Mouse (Mus musculus) lung, adult 2 months (tissue): ENCODE data around the gene Asf1b. TPM values are rescaled to one million over a fixed set of nuclear protein-coding genes. Genes with fewer than 3 reads are reported as not detected.
A peak's percentile ranks its signal among the peaks of the same experiment; 100 is the strongest.

ENCODE experiments used
- DNase-seq: peaks from one replicate; pipeline ENCODE4 v3.0.0; 2022
- H3K4me1 ChIP-seq: fragments of 200-500 bp; 2 replicates; pipeline ENCODE4 v1.6.1; 2011; ENCODE audit warnings: low read length; ENCODE audit not compliant: control insufficient read depth, insufficient read depth
- H3K4me3 ChIP-seq: fragments of 200-500 bp; replicated peaks from 2 replicates; pipeline ENCODE3; 2011; ENCODE audit warnings: low read depth, mild to moderate bottlenecking, control low read depth, low read length; ENCODE audit errors: extremely low read depth
- CTCF ChIP-seq: fragments of 200-500 bp; IDR thresholded peaks from 2 replicates; pipeline ENCODE4 v1.5.1; 2011; ENCODE audit warnings: mild to moderate bottlenecking, low read length, control low read depth; ENCODE audit not compliant: insufficient read depth
- POLR2A ChIP-seq: fragments of 200-500 bp; IDR thresholded peaks from 2 replicates; pipeline ENCODE4 v1.6.1; 2011; ENCODE audit warnings: low read depth, mild to moderate bottlenecking, control low read depth, low read length, borderline replicate concordance; ENCODE audit errors: extremely low read depth
- WGBS: fragments of 180-500 bp; shearing (Covaris S2); methylation state at CpG from one replicate; pipeline ENCODE4 v1.1.7; 2018; 5-methylcytosine and 5-hydroxymethylcytosine counted together
- polyA plus RNA-seq: library from polyadenylated mRNA; depleted of rRNA; stranded (reverse); fragments of >200 nt; gene quantifications from 2 replicates; pipeline ENCODE4 v1.2.3, GENCODE M21; 2012

The Asf1b gene
- polyA plus RNA-seq, 1 experiment, result 7.5 TPM

DNA sequence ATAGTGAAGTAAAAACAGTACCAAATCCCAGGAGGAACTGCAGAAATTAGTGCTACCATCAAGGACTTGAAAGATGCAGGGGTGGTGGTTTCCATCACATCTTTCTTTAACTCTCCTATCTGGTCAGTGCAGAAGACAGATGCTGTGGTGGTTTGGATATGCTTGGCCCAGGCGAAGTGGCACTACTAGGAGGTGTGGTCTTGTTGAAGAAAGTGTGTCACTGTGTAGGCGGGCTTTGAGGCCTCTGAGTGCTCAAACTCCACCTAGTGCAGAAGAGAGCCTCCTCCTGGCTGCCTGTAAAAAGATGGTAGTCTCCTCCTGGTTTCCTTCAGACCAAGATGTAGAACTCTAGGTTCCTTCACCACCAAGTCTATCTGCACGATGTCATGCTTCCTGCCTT, 9.8 kb upstream of the Asf1b start:
- TF ChIP-seq POLR2A, result no peak
- no peak for TF ChIP-seq CTCF
- Histone ChIP-seq H3K4me1 (no peaks in the 10 kb centered on the region), H3K4me3 (no peak overlapping the region)
- WGBS, result 59% methylated on average over 3 of the region's 3 CpGs
- DNase-seq, result no peak

GRCm38 (mm10) chr8:83954749-83955105, 580 bp upstream of the Asf1b start:
- DNase-seq, result no peak
- WGBS, result 2% methylated on average over 14 of the region's 14 CpGs
- peak overlapping the region; percentile 64 for H3K4me3 ChIP-seq
- H3K4me1 ChIP-seq, result no peaks in the 10 kb centered on the region; the same call in 1 of the 2 replicates
- no peak for TF ChIP-seq CTCF
- TF ChIP-seq POLR2A, result no peak

- 2% methylated on average over 15 of the region's 15 CpGs for WGBS
- Histone ChIP-seq H3K4me1 (no peaks in the 10 kb centered on the region; the same call in 1 of the 2 replicates), H3K4me3 (peak overlapping the region; percentile 84)
- TF ChIP-seq CTCF (no peak), POLR2A (no peak)
- DNase-seq, result no peak
Observed at GRCm38 (mm10) chr8:83955958-83956218, 581 bp downstream of the Asf1b start.

- H3K4me1 ChIP-seq, result no peaks in the 10 kb centered on the region; the same call in 1 of the 2 replicates
- H3K4me3 ChIP-seq, result no peak overlapping the region
- DNase-seq, result no peak
- no peak for TF ChIP-seq POLR2A
- peak; percentile 31; the same call in 1 of the 2 replicates for TF ChIP-seq CTCF
- 5% methylated on average over 1 of the region's 1 CpGs for WGBS
Observed at GRCm38 (mm10) chr8:83956789-83957188, 1.5 kb downstream of the Asf1b start.

GRCm38 (mm10) chr8:83964015-83964765, 8.9 kb downstream of the Asf1b start:
- TF ChIP-seq POLR2A, result no peak
- TF ChIP-seq CTCF, result no peak
- DNase-seq, result peak; percentile 44
- 64% methylated on average over 5 of the region's 5 CpGs for WGBS
- no peaks in the 10 kb centered on the region for H3K4me1 ChIP-seq
- no peak overlapping the region for H3K4me3 ChIP-seq

DNA sequence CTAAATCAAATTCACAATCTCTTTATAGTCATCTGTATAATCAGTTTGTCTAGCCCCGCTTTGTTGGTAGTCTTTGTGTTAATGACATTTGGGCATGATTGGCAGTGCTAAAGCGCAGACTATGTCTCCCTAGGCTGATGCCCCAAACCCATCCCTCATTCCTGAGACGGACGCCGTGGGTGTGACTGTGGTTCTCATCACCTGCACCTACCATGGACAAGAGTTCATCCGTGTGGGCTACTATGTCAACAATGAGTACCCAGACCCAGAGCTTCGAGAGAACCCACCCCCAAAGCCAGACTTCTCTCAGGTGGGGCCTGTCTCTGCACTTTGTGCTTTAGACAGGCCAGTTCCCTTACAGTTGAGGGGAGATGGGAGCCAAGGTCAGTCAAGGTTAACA, 12.4 kb downstream of the Asf1b start:
- WGBS, result 90% methylated on average over 7 of the region's 7 CpGs

DNA sequence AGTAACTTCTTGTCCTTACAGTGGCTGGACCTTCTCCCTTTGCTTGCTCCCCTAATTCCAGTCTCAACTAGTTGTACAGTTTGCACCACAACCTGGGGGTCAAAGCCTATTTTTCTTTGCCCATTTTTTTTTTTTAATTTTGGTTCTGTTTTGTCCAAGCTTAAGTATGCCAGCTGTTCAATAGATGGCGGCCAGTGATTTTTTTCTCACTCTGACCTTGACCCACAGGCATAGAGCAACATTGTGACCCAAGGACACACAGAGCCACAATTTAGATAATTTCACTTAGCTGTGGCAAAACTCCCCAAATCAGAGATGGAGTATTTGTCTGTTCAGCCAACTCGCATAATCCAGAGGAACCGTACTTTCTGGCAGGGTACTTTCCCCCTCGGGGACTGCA, 15.8 kb downstream of the Asf1b start:
- no peak overlapping the region for H3K4me3 ChIP-seq
- no peak for TF ChIP-seq POLR2A
- no peak for TF ChIP-seq CTCF
- WGBS, result 83% methylated on average over 4 of the region's 4 CpGs
- DNase-seq, result no peak
- H3K4me1 ChIP-seq, result peaks cover 8% of the 10 kb centered on the region

More for the DNA sequence above, 12.4 kb downstream of the Asf1b start:
- Histone ChIP-seq H3K4me3 (no peak overlapping the region), H3K4me1 (no peaks in the 10 kb centered on the region)
- DNase-seq, result no peak
- TF ChIP-seq CTCF (no peak), POLR2A (no peak)

GRCm38 (mm10) chr8:83971661-83972060, 16.4 kb downstream of the Asf1b start:
- 78% methylated on average over 6 of the region's 6 CpGs for WGBS
- TF ChIP-seq POLR2A, result no peak
- TF ChIP-seq CTCF, result no peak
- Histone ChIP-seq H3K4me1 (peaks cover 8% of the 10 kb centered on the region), H3K4me3 (no peak overlapping the region)
- DNase-seq, result no peak

GRCm38 (mm10) chr8:83972150-83973120, 17.1 kb downstream of the Asf1b start, which contains the start of gene Prkaca:
Gene Prkaca (plus strand): TSS chr8:83972993.
- TF ChIP-seq POLR2A, result peak; percentile 50; the same call in 1 of the 2 replicates
- no peak for TF ChIP-seq CTCF
- Histone ChIP-seq H3K4me1 (peaks cover 14% of the 10 kb centered on the region), H3K4me3 (peak within 1 kb of the TSS; percentile 93)
- under 1% methylated on average over 80 of the region's 94 CpGs for WGBS
- peak; percentile 93 for DNase-seq
